Mouse (Mus musculus): ENCODE data around the gene Ahsa1. TPM values are rescaled to one million over a fixed set of nuclear protein-coding genes. Genes with fewer than 3 reads are reported as not detected.

The Ahsa1 gene
- total RNA-seq, 2 experiments from 2014 or later, result 103 to 107 TPM

Small RNAs within 50 kb of the gene (microRNA-seq; reads per million reads assigned to microRNA genes)
- 0 reads per million in 2 experiments for gene Gm47293

Other genes with a start within 250 kb of the Ahsa1 start
- under 1 TPM in 1 of 2 experiments, not detected in 1; 0.07 TPM for gene Tmem63c, start 245.1 kb upstream of the Ahsa1 start, total RNA-seq (2021)
- not detected for gene Ngb, start 163.9 kb upstream of the Ahsa1 start, total RNA-seq (2021)
- gene Gstz1, start 119.3 kb upstream of the Ahsa1 start, total RNA-seq (2021), result 10 to 100 TPM; 48.1 to 53.0 TPM
- gene Pomt2, start 118.5 kb upstream of the Ahsa1 start, total RNA-seq (2021), result 10 to 100 TPM; 11.5 to 11.9 TPM
- under 1 TPM; 0.32 to 0.57 TPM for gene Samd15, start 66.8 kb upstream of the Ahsa1 start, total RNA-seq (2021)
- 1 to 10 TPM; 5.4 to 6.0 TPM for gene Tmed8, start 66.0 kb upstream of the Ahsa1 start, total RNA-seq (2021)
- gene Noxred1, start 27.7 kb upstream of the Ahsa1 start, total RNA-seq (2021), result under 1 TPM; 0.33 to 0.66 TPM
- gene Vipas39, start 223 bp upstream of the Ahsa1 start, total RNA-seq (2021), result 10 to 100 TPM; 28.9 to 29.8 TPM
- under 1 TPM in 1 of 2 experiments, not detected in 1; 0.15 TPM for gene Ism2, start 33.2 kb downstream of the Ahsa1 start, total RNA-seq (2021)
- gene Sptlc2, start 121.9 kb downstream of the Ahsa1 start, total RNA-seq (2021), result 10 to 100 TPM; 39.4 to 43.5 TPM
- 100 to 1,000 TPM; 140 to 162 TPM for gene Slirp, start 177.4 kb downstream of the Ahsa1 start, total RNA-seq (2021)
- gene Alkbh1, start 177.5 kb downstream of the Ahsa1 start, total RNA-seq (2021), result 10 to 100 TPM; 11.2 to 12.9 TPM
- gene Snw1, start 205.8 kb downstream of the Ahsa1 start, total RNA-seq (2021), result 10 to 100 TPM; 40.5 to 42.8 TPM
- not detected for gene Gm5788, start 228.2 kb downstream of the Ahsa1 start, total RNA-seq (2021)
- not detected for gene Gm8300, start 247.8 kb downstream of the Ahsa1 start, total RNA-seq (2021)

All from heart, postnatal 14 days (tissue).